Comparison of ENCODE assay signal across 19 mouse cellular contexts in the genomic region with DNA sequence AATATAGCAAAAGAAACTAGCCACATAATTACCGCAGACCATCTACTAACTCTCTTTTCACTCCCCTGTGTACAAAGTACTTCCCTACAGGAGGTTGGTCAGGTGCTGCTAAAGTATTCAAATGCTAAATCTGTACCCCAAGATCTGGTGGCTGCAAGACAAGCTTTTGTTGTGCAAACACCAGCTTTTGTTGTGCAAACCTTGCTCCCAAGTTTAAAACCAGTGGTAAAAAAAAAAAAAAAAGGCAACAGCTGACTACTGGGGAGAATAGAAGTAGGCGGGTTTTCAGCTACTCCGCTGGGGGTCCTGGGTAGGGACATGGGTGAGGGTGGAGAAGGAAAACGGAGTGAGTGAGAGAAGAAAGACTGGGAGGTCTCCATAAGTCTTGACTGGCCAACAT. TPM values are rescaled to one million over a fixed set of nuclear protein-coding genes. Genes with fewer than 3 reads are reported as not detected.
DNase-seq lines count a peak whose midpoint lies in the region; ATAC-seq and TF ChIP-seq lines count a peak whose summit lies in the region.
"Had no signal": no experiment of that assay in that cellular context is flagged by ENCODE, and none has a peak within 500 bp of the region (broad histone marks: within the 10 kb centered on the region; RNA-seq: fewer than 3 reads in every experiment).

No protein-coding gene starts in this region.

- no peak for TF ChIP-seq EP300 in heart, postnatal 0 days (IDR thresholded peaks at IDR 0.05; ENCODE audit: low read depth)

- WGBS in heart, postnatal 0 days, result 58% methylated on average over 4 of the region's 4 CpGs
- 51% methylated on average over 4 of the region's 4 CpGs for WGBS in spleen, adult 2 months

- peaks cover 19% of the 10 kb centered on the region for H3K4me1 ChIP-seq in heart, postnatal 0 days (ENCODE audit: control insufficient read depth, insufficient read depth)
- H3K4me1 ChIP-seq in spleen, adult 2 months (ENCODE audit: control insufficient read depth, insufficient read depth, insufficient read length), result peaks cover 20% of the 10 kb centered on the region

- H3K9ac ChIP-seq in heart, postnatal 0 days (replicated peaks; ENCODE audit: low read depth, low read length), result no peak overlapping the region
- H3K9ac ChIP-seq: forebrain, embryonic 13.5 days; liver, embryonic 15.5 days; neural tube, embryonic 15.5 days had no signal

- peak overlapping the region; percentile 30; the same call in 1 of the 2 replicates for H3K27ac ChIP-seq in heart, postnatal 0 days (ENCODE audit: low read depth)
- H3K27ac ChIP-seq in spleen, adult 2 months (ENCODE audit: insufficient read depth, low read length), result peak overlapping the region; percentile 73
- H3K27ac ChIP-seq: forebrain, embryonic 13.5 days; heart, adult 2 months; hindbrain, postnatal 0 days; liver, embryonic 15.5 days; neural tube, embryonic 15.5 days had no signal

- H3K9me3 ChIP-seq in heart, postnatal 0 days (replicated peaks; ENCODE audit: control insufficient read depth, low read length), result no peaks in the 10 kb centered on the region
- H3K9me3 ChIP-seq: liver, embryonic 15.5 days; neural tube, embryonic 15.5 days had no signal

- no peak overlapping the region for H3K4me2 ChIP-seq in heart, postnatal 0 days (ENCODE audit: low read depth, low read length)
- H3K4me2 ChIP-seq: forebrain, embryonic 13.5 days; liver, embryonic 15.5 days; neural tube, embryonic 15.5 days had no signal

- H3K27me3 ChIP-seq in heart, postnatal 0 days (ENCODE audit: control insufficient read depth, insufficient read depth, low read length), result no peaks in the 10 kb centered on the region
- H3K27me3 ChIP-seq in spleen, adult 2 months (ENCODE audit: control insufficient read depth, insufficient read depth, low read length), result no peaks in the 10 kb centered on the region
- H3K27me3 ChIP-seq: forebrain, embryonic 13.5 days; liver, embryonic 15.5 days; neural tube, embryonic 15.5 days had no signal

- no peak overlapping the region for H3K4me3 ChIP-seq in heart, postnatal 0 days (ENCODE audit: low read depth, low read length)
- no peak overlapping the region for H3K4me3 ChIP-seq in spleen, adult 2 months (ENCODE audit: extremely low read depth, insufficient read depth, insufficient read length)
- H3K4me3 ChIP-seq: forebrain, embryonic 13.5 days; heart, adult 2 months; liver, embryonic 15.5 days; neural tube, embryonic 15.5 days had no signal

- no peak for ATAC-seq in heart, postnatal 0 days (ENCODE audit: insufficient read depth, low read depth)
- ATAC-seq in neutrophil, adult 5-6 weeks (ENCODE audit: extremely low read depth, insufficient number of reproducible peaks, low FRiP score, poor library complexity, severe bottlenecking), result peak; percentile 32; the same call in 1 of the 2 replicates
- ATAC-seq: forebrain, embryonic 13.5 days; hindbrain, postnatal 0 days had no signal

- no peak for TF ChIP-seq POLR2A in spleen, adult 2 months (IDR thresholded peaks at IDR 0.05; ENCODE audit: low read depth, low read length)

- TF ChIP-seq CTCF in heart, postnatal 0 days (IDR thresholded peaks at IDR 0.05; ENCODE audit: low read depth), result no peak
- TF ChIP-seq CTCF in spleen, adult 2 months (IDR thresholded peaks at IDR 0.05; ENCODE audit: extremely low read depth, insufficient read depth, insufficient read length, insufficient replicate concordance), result no peak

- DNase-seq in heart, postnatal 0 days (ENCODE audit: low spot score), result no peak
- DNase-seq in heart, adult 8-10 months (ENCODE audit: low spot score), result no peak
- DNase-seq in spleen, adult 2 months (ENCODE audit: low read depth in 1 of 2, low spot score in 2 of 2), result no peak
- DNase-seq in spleen, postnatal 36 days (ENCODE audit: low spot score in 2 of 2), result no peak
- DNase-seq in WW6 (ENCODE audit: low read depth, low spot score), result peak; percentile 65
- no peak for DNase-seq in kidney, postnatal 4 days
- DNase-seq in layer of hippocampus, postnatal 10 days (ENCODE audit: low spot score in 2 of 2), result no peak
- DNase-seq: cerebellum, adult 18-20 months; heart, adult 2 months; heart, postnatal 10 days; kidney, adult 2 months; kidney, postnatal 36 days; lung, postnatal 4 days; retina, postnatal 1 day had no signal

- no peaks in the 10 kb centered on the region for H3K36me3 ChIP-seq in heart, postnatal 0 days (replicated peaks; ENCODE audit: control insufficient read depth, insufficient read depth, low read length)
- no peaks in the 10 kb centered on the region for H3K36me3 ChIP-seq in spleen, adult 2 months (ENCODE audit: control insufficient read depth, insufficient read depth, low read length)
- H3K36me3 ChIP-seq: liver, embryonic 15.5 days; neural tube, embryonic 15.5 days had no signal

RNA-seq across cellular contexts. Expression of a gene that starts 19.1 kb away (rescaled TPM):
- 60.7 and 62.6 TPM in 2 replicates for total RNA-seq in heart, postnatal 0 days (2014; rRNA removed; ENCODE audit: low replicate concordance)
- polyA plus RNA-seq in heart, postnatal 0 days (2015; fragmentation: Nextera tagmentation; extraction: Ambion mirVana), result 45.7 and 50.0 TPM in 2 replicates
- 10 to 100 TPM; 30.3 to 38.1 (median 35.3) TPM for total RNA-seq in heart, adult 8-10 months (2022)
- polyA plus RNA-seq in spleen, adult 2 months (2012; rRNA removed), result 23.9 and 25.6 TPM in 2 replicates
- 191 and 211 TPM in 2 replicates for total RNA-seq in neutrophil, adult 5-6 weeks (2017)
- 10 to 100 TPM; 68.7 to 71.0 TPM for total RNA-seq in layer of hippocampus, postnatal 10 days (2021)
